Mouse (Mus musculus) brain, adult 2 months (tissue): ENCODE results near the gene 1110032F04Rik.
A peak's percentile ranks its signal among the peaks of the same experiment; 100 is the strongest.
"Not testable (repeated sequence)": the region's sequence is repeated elsewhere in the genome, so short reads cannot be mapped to it uniquely, and the experiment has no call there.

Experiments used
- DNase-seq: peaks from one replicate; pipeline ENCODE4 v3.0.0; 2011; ENCODE audit warnings: low read depth, low spot score

1110032F04Rik gene

GRCm38 (mm10) chr3:68869211-68869690 lies at the start of gene 1110032F04Rik:
TSS of gene 1110032F04Rik (plus strand) at chr3:68869586.
- peak; percentile 58 for DNase-seq

- DNase-seq, result no peak
These were observed 48.0 kb upstream of the 1110032F04Rik start for GRCm38 (mm10) chr3:68821406-68821805.

GRCm38 (mm10) chr3:68821926-68822341 lies 47.5 kb upstream of the 1110032F04Rik start:
- DNase-seq, result peak; percentile 52

- peak; percentile 50 for DNase-seq
These were observed 45.3 kb upstream of the 1110032F04Rik start for GRCm38 (mm10) chr3:68823876-68824764.

GRCm38 (mm10) chr3:68824765-68825090 lies 44.7 kb upstream of the 1110032F04Rik start:
- no peak for DNase-seq

- no peak for DNase-seq
These were observed 44.2 kb upstream of the 1110032F04Rik start for GRCm38 (mm10) chr3:68825151-68825550.

GRCm38 (mm10) chr3:68827671-68828070 lies 41.7 kb upstream of the 1110032F04Rik start:
- DNase-seq, result peak; percentile 74

- DNase-seq, result no peak
These were observed 39.4 kb upstream of the 1110032F04Rik start for GRCm38 (mm10) chr3:68829944-68830343.

- no peak for DNase-seq
These were observed 32.4 kb upstream of the 1110032F04Rik start for GRCm38 (mm10) chr3:68836857-68837499.

GRCm38 (mm10) chr3:68840206-68840605 lies 29.2 kb upstream of the 1110032F04Rik start:
- peak; percentile 56 for DNase-seq

GRCm38 (mm10) chr3:68844025-68844424 lies 25.4 kb upstream of the 1110032F04Rik start:
- no peak for DNase-seq

GRCm38 (mm10) chr3:68848323-68848722 lies 21.1 kb upstream of the 1110032F04Rik start:
- DNase-seq, result peak; percentile 42

- peak; percentile 47 for DNase-seq
These were observed 17.0 kb upstream of the 1110032F04Rik start for GRCm38 (mm10) chr3:68852414-68852813.

GRCm38 (mm10) chr3:68869691-68870567 lies 543 bp downstream of the 1110032F04Rik start:
- DNase-seq, result peak; percentile 56

- no peak for DNase-seq
These were observed 1.2 kb downstream of the 1110032F04Rik start for GRCm38 (mm10) chr3:68870568-68870950.

GRCm38 (mm10) chr3:68874079-68874478 lies 4.7 kb downstream of the 1110032F04Rik start:
- DNase-seq, result no peak

- no peak for DNase-seq
These were observed 17.5 kb downstream of the 1110032F04Rik start for GRCm38 (mm10) chr3:68886845-68887244.

- DNase-seq, result peak; percentile 36
These were observed 26.0 kb downstream of the 1110032F04Rik start for GRCm38 (mm10) chr3:68895426-68895825.

GRCm38 (mm10) chr3:68897154-68897553 lies 27.8 kb downstream of the 1110032F04Rik start:
- DNase-seq, result no peak

- DNase-seq, result not testable (repeated sequence)
These were observed 33.2 kb downstream of the 1110032F04Rik start for GRCm38 (mm10) chr3:68902636-68903035.

- peak; percentile 15 for DNase-seq
These were observed 35.8 kb downstream of the 1110032F04Rik start for GRCm38 (mm10) chr3:68904902-68905778.
